Mouse (Mus musculus) embryonic facial prominence, embryonic 10.5 days (tissue): ENCODE results near the gene Pnldc1. TPM values are rescaled to one million over a fixed set of nuclear protein-coding genes. Genes with fewer than 3 reads are reported as not detected.
A peak's percentile ranks its signal among the peaks of the same experiment; 100 is the strongest.

ENCODE experiments used
- DNase-seq: peaks from one replicate; pipeline ENCODE4 v3.0.0-alpha.2; 2017; ENCODE audit warnings: low spot score
- H3K27ac ChIP-seq: fragments of 300-500 bp; sonication (generic); replicated peaks from 2 replicates; pipeline ENCODE4 v1.5.1; 2016; ENCODE audit warnings: mild to moderate bottlenecking
- H3K27me3 ChIP-seq: fragments of 300-500 bp; sonication (generic); replicated peaks from 2 replicates; pipeline ENCODE4 v1.6.1; 2016; ENCODE audit warnings: low read depth, mild to moderate bottlenecking; ENCODE audit not compliant: poor library complexity, severe bottlenecking
- H3K36me3 ChIP-seq: fragments of 300-500 bp; sonication (generic); replicated peaks from 2 replicates; pipeline ENCODE4 v1.6.1; 2016; ENCODE audit warnings: mild to moderate bottlenecking, moderate library complexity
- H3K4me1 ChIP-seq: fragments of 300-500 bp; sonication (generic); 2 replicates; pipeline ENCODE4 v1.6.1; 2016
- H3K4me3 ChIP-seq: fragments of 300-500 bp; sonication (generic); 2 replicates; pipeline ENCODE4 v1.5.1; 2016; ENCODE audit warnings: mild to moderate bottlenecking, moderate library complexity
- H3K9me3 ChIP-seq: fragments of 300-500 bp; sonication (generic); 2 replicates; pipeline ENCODE4 v1.6.1; 2016; ENCODE audit warnings: mild to moderate bottlenecking
- WGBS: fragments of 180-500 bp; shearing (Covaris S2); methylation state at CpG from one replicate; pipeline ENCODE4 v1.1.7; 2016; 5-methylcytosine and 5-hydroxymethylcytosine counted together
- microRNA-seq: library from miRNA; unstranded; fragments of <30 nt; microRNA quantifications from one replicate; pipeline ENCODE4, GENCODE M21; 2017
- polyA plus RNA-seq: library from polyadenylated mRNA; unstranded; fragments of >200 nt; fragmentation: Nextera tagmentation; extraction: Ambion mirVana; gene quantifications from 2 replicates; pipeline ENCODE4 v1.2.1, GENCODE M21; 2016

Pnldc1 gene
- polyA plus RNA-seq, 1 experiment from 2014 or later = 3.4 TPM

DNA sequence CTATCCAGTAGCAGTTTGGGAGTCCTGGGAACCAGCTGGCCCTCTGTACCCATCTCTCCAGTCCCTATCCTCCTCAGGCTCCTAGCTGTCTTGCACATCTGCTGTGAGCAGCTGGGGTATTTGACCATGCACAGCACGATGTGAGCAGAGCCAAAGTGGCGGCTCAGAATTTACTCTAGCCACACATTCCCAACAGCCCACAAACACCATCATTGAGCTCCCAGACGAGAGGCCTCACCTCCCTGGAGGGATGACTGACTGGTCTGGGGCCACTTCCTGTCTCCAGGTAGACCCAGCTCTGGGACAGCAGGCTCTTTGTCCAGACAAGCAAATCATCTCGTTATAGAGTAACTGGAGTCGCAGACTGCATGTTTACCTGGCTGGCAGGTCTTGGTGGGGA lies 64.2 kb downstream of the Pnldc1 start:
- Histone ChIP-seq H3K4me1 (peaks cover 17% of the 10 kb centered on the region), H3K36me3 (no peaks in the 10 kb centered on the region), H3K27me3 (no peaks in the 10 kb centered on the region), H3K4me3 (no peak overlapping the region), H3K9me3 (no peaks in the 10 kb centered on the region), H3K27ac (peak overlapping the region; percentile 36; the same call in 1 of the 2 replicates)
- 28% methylated on average over 5 of the region's 5 CpGs for WGBS
- DNase-seq = no peak

DNA sequence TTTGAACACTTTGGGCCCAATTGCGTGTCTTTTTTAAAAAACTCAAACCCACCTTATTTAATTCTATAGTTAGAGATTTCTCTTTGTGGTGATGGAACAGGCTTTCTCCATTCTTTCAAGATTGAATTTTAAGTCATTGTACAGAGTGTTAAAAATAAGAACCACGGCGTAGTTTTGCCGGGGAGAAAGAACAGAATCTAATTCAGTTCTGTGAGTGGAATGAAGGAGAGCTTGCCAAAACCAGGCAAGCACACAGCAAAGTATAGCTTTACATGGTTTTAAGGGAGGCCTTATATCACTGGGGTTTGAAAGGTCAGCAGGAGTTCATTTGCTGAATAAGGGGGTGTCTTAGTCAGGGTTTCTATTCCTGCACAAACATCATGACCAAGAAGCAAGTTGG lies 65.5 kb downstream of the Pnldc1 start:
- H3K4me3 ChIP-seq = no peak overlapping the region
- WGBS = 94% methylated on average over 4 of the region's 4 CpGs
- H3K27me3 ChIP-seq = no peaks in the 10 kb centered on the region
- no peak overlapping the region for H3K27ac ChIP-seq
- no peaks in the 10 kb centered on the region for H3K9me3 ChIP-seq
- peaks cover 18% of the 10 kb centered on the region for H3K4me1 ChIP-seq
- H3K36me3 ChIP-seq = no peaks in the 10 kb centered on the region
- DNase-seq = no peak

DNA sequence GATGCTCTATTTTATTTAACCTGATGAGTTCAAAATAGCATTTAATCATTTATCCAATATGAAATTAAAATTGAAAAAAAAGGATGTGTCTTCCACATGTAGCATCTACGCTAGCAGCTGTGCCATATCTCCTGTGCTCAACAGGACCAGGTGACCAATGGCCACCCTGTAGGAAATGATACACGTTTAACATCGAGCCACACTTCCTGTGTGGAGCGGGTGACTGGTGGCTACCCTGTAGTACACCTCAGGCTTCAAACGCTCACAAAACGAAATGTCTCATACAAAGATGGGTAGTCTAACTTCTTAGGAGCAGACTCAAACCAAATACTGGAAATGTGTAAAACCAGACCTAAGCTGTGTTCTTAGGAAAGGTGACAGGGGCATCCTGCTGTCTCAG lies 66.2 kb downstream of the Pnldc1 start:
- no peak for DNase-seq
- WGBS = 83% methylated on average over 6 of the region's 6 CpGs
- H3K9me3 ChIP-seq = no peaks in the 10 kb centered on the region
- H3K4me1 ChIP-seq = peaks cover 20% of the 10 kb centered on the region
- H3K4me3 ChIP-seq = no peak overlapping the region
- no peaks in the 10 kb centered on the region for H3K36me3 ChIP-seq
- H3K27me3 ChIP-seq = no peaks in the 10 kb centered on the region
- no peak overlapping the region for H3K27ac ChIP-seq

- Histone ChIP-seq H3K27ac (no peak overlapping the region), H3K4me1 (peaks cover 12% of the 10 kb centered on the region), H3K27me3 (no peaks in the 10 kb centered on the region), H3K4me3 (no peak overlapping the region), H3K9me3 (no peaks in the 10 kb centered on the region), H3K36me3 (no peaks in the 10 kb centered on the region)
- no peak for DNase-seq
- WGBS = 69% methylated on average over 10 of the region's 10 CpGs
These were observed 70.4 kb downstream of the Pnldc1 start for GRCm38 (mm10) chr17:12839475-12840267.

Small RNAs within 50 kb of the gene (microRNA-seq; reads per million reads assigned to microRNA genes)
- not detected for gene Gm24085

Other genes starting within 250 kb of the Pnldc1 start
- not detected in 2 replicates for gene Slc22a1, start 234.4 kb downstream of the Pnldc1 start, polyA plus RNA-seq
- 25.9 and 27.2 TPM in 2 replicates for gene Igf2r, start 140.6 kb downstream of the Pnldc1 start, polyA plus RNA-seq
- 0.44 and 0.72 TPM in 2 replicates for gene Mas1, start 42.1 kb downstream of the Pnldc1 start, polyA plus RNA-seq
- gene Mrgprh, start 34.2 kb downstream of the Pnldc1 start, polyA plus RNA-seq = not detected in 2 replicates
- 548 and 551 TPM in 2 replicates for gene Tcp1, start 5.5 kb upstream of the Pnldc1 start, polyA plus RNA-seq
- 198 and 200 TPM in 2 replicates for gene Mrpl18, start 6.1 kb upstream of the Pnldc1 start, polyA plus RNA-seq
- gene Acat3, start 30.4 kb upstream of the Pnldc1 start, polyA plus RNA-seq = 0.98 and 1.3 TPM in 2 replicates
- 348 and 367 TPM in 2 replicates for gene Acat2, start 50.5 kb upstream of the Pnldc1 start, polyA plus RNA-seq
- 148 and 153 TPM in 2 replicates for gene Wtap, start 83.9 kb upstream of the Pnldc1 start, polyA plus RNA-seq
- 95.4 and 101 TPM in 2 replicates for gene Sod2, start 96.6 kb upstream of the Pnldc1 start, polyA plus RNA-seq
- not detected in 2 replicates for gene Gpr31b, start 142.1 kb upstream of the Pnldc1 start, polyA plus RNA-seq
- not detected in 2 replicates for gene Tcp10b, start 150.9 kb upstream of the Pnldc1 start, polyA plus RNA-seq
- not detected in 2 replicates for gene Unc93a, start 221.6 kb upstream of the Pnldc1 start, polyA plus RNA-seq